Mouse (Mus musculus) CH12.LX (cell line): Measurements from ENCODE around the gene Wfdc21. TPM values are rescaled to one million over a fixed set of nuclear protein-coding genes. Genes with fewer than 3 reads are reported as not detected.

ENCODE experiments used
- DNase-seq: peaks from one replicate; pipeline ENCODE4 v3.0.0-alpha.2; 2013; ENCODE audit errors: extremely low read depth
- H3K27ac ChIP-seq: 2 replicates; pipeline ENCODE4 v1.5.1; 2012; ENCODE audit warnings: low read depth, mild to moderate bottlenecking, control low read depth, moderate library complexity; ENCODE audit not compliant: insufficient read depth
- H3K27me3 ChIP-seq: replicated peaks from 2 replicates; pipeline ENCODE3; 2012; ENCODE audit warnings: inconsistent platforms
- H3K36me3 ChIP-seq, 2 experiments: replicated peaks in 1 of 2; 2 replicates each; pipeline versions ENCODE3 to v1.6.1; 2012; ENCODE audit warnings: inconsistent platforms in 1 of 2, low read length in 1 of 2, mild to moderate bottlenecking in 1 of 2, mixed read lengths in 1 of 2, moderate library complexity in 1 of 2; ENCODE audit not compliant: control insufficient read depth in 1 of 2, insufficient read depth in 1 of 2
- H3K4me1 ChIP-seq, 2 experiments: 2 replicates each; pipeline ENCODE4 v1.6.1; 2012; ENCODE audit warnings: inconsistent platforms in 1 of 2, moderate library complexity in 1 of 2; ENCODE audit not compliant: insufficient read depth in 2 of 2, control insufficient read depth in 1 of 2
- H3K4me2 ChIP-seq: 2 replicates; pipeline ENCODE4 v1.6.1; 2012; ENCODE audit warnings: low read depth, mild to moderate bottlenecking, control low read depth; ENCODE audit not compliant: poor library complexity, insufficient read depth, severe bottlenecking
- H3K4me3 ChIP-seq, 3 experiments: fragments of 150-350 bp in 1 of 3; sonication (generic) in 1 of 3; replicated peaks in 1 of 3; 2 replicates each; pipeline versions ENCODE3 to v1.5.1; 2011 to 2012; ENCODE audit warnings: low read depth in 2 of 3, low read length in 2 of 3, mild to moderate bottlenecking in 2 of 3, moderate library complexity in 2 of 3, control low read depth in 1 of 3, improper control_type of control experiment in 1 of 3, inconsistent platforms in 1 of 3, mixed read lengths in 1 of 3; ENCODE audit not compliant: poor library complexity in 1 of 3
- H3K79me2 ChIP-seq: replicated peaks from 2 replicates; pipeline ENCODE4 v1.6.1; 2012; ENCODE audit warnings: mild to moderate bottlenecking, moderate library complexity; ENCODE audit not compliant: control insufficient read depth, poor library complexity, insufficient read depth, severe bottlenecking; ENCODE audit errors: extremely low read depth
- H3K9ac ChIP-seq: 2 replicates; pipeline ENCODE4 v1.6.1; 2012; ENCODE audit warnings: low read depth, mild to moderate bottlenecking, control low read depth, moderate library complexity; ENCODE audit not compliant: insufficient read depth
- H3K9me3 ChIP-seq: replicated peaks from 2 replicates; pipeline ENCODE3; 2012; ENCODE audit warnings: low read length, inconsistent platforms, mixed read lengths
- E2F4 ChIP-seq: IDR thresholded peaks from 2 replicates; pipeline ENCODE4 v1.6.1; 2011; ENCODE audit warnings: low read depth, low read length, improper control_type of control experiment; ENCODE audit not compliant: insufficient replicate concordance
- GABPA ChIP-seq: IDR thresholded peaks from 2 replicates; pipeline ENCODE4 v1.6.1; 2012; ENCODE audit warnings: low read depth, low read length, improper control_type of control experiment, inconsistent platforms; ENCODE audit not compliant: insufficient replicate concordance
- HCFC1 ChIP-seq: IDR thresholded peaks from 2 replicates; pipeline ENCODE4 v1.6.1; 2012; ENCODE audit warnings: low read depth, mild to moderate bottlenecking, inconsistent platforms, low read length, improper control_type of control experiment
- IRF4 ChIP-seq: IDR thresholded peaks from 2 replicates; pipeline ENCODE4 v1.6.1; 2014; ENCODE audit warnings: low read depth, mild to moderate bottlenecking, inconsistent platforms, low read length, improper control_type of control experiment
- JUN ChIP-seq: IDR thresholded peaks from 2 replicates; pipeline ENCODE4 v1.6.1; 2011; ENCODE audit warnings: low read depth, mild to moderate bottlenecking, low read length, improper control_type of control experiment, moderate library complexity; ENCODE audit not compliant: insufficient read depth
- JUND ChIP-seq: conservative IDR thresholded peaks from 2 replicates; pipeline ENCODE4 v1.6.1; 2011; ENCODE audit warnings: low read depth, low read length, improper control_type of control experiment
- KAT2A ChIP-seq: IDR thresholded peaks from 2 replicates; pipeline ENCODE4 v1.6.1; 2012; ENCODE audit warnings: low read length, improper control_type of control experiment, inconsistent platforms; ENCODE audit not compliant: insufficient replicate concordance
- MAX ChIP-seq: IDR thresholded peaks from 2 replicates; pipeline ENCODE4 v1.6.1; 2011; ENCODE audit warnings: low read length, improper control_type of control experiment
- MEF2A ChIP-seq: IDR thresholded peaks from 2 replicates; pipeline ENCODE4 v1.6.1; 2014; ENCODE audit warnings: low read depth, mild to moderate bottlenecking, inconsistent platforms, low read length, improper control_type of control experiment, borderline replicate concordance
- MXI1 ChIP-seq: IDR thresholded peaks from 2 replicates; pipeline ENCODE4 v1.6.1; 2011; ENCODE audit warnings: mild to moderate bottlenecking, low read depth, low read length, improper control_type of control experiment
- NRF1 ChIP-seq: IDR thresholded peaks from 2 replicates; pipeline ENCODE4 v1.6.1; 2014; ENCODE audit warnings: low read depth, mild to moderate bottlenecking, inconsistent platforms, low read length, improper control_type of control experiment, moderate library complexity
- POLR2A ChIP-seq: IDR thresholded peaks from 2 replicates; pipeline ENCODE4 v1.6.1; 2011; ENCODE audit warnings: low read depth, mild to moderate bottlenecking, improper control_type of control experiment, low read length
- POLR2AphosphoS2 ChIP-seq: IDR thresholded peaks from 2 replicates; pipeline ENCODE4 v1.6.1; 2011; ENCODE audit warnings: low read depth, low read length, improper control_type of control experiment
- RAD21 ChIP-seq: IDR thresholded peaks from 2 replicates; pipeline ENCODE4 v1.6.1; 2011; ENCODE audit warnings: low read depth, mild to moderate bottlenecking, low read length, improper control_type of control experiment, moderate library complexity
- RCOR1 ChIP-seq: conservative IDR thresholded peaks from 2 replicates; pipeline ENCODE4 v1.6.1; 2012; ENCODE audit warnings: low read depth, mild to moderate bottlenecking, inconsistent platforms, low read length, improper control_type of control experiment
- SMC3 ChIP-seq: IDR thresholded peaks from 2 replicates; pipeline ENCODE4 v1.6.1; 2011; ENCODE audit warnings: low read depth, low read length, improper control_type of control experiment
- TCF12 ChIP-seq: IDR thresholded peaks from 2 replicates; pipeline ENCODE4 v1.6.1; 2014; ENCODE audit warnings: low read depth, mild to moderate bottlenecking, inconsistent platforms, low read length, improper control_type of control experiment
- USF1 ChIP-seq: IDR thresholded peaks from 2 replicates; pipeline ENCODE4 v1.6.1; 2014; ENCODE audit warnings: low read depth, mild to moderate bottlenecking, inconsistent platforms, low read length, improper control_type of control experiment
- ZKSCAN1 ChIP-seq: IDR thresholded peaks from 2 replicates; pipeline ENCODE4 v1.6.1; 2012; ENCODE audit warnings: low read depth, inconsistent platforms, low read length, improper control_type of control experiment, borderline replicate concordance
- ZMIZ1 ChIP-seq: IDR thresholded peaks from 2 replicates; pipeline ENCODE4 v1.6.1; 2012; ENCODE audit warnings: low read depth, mild to moderate bottlenecking, inconsistent platforms, low read length, improper control_type of control experiment
- ZNF384 ChIP-seq: IDR thresholded peaks from 2 replicates; pipeline ENCODE4 v1.6.1; 2012; ENCODE audit warnings: low read depth, low read length, improper control_type of control experiment, inconsistent platforms
- dilution Hi-C: fragments of 300-500 bp; cut with MboI; formaldehyde crosslinking; loops from 2 replicates; pipeline ENCODE4 v1.14.3; 2020; ENCODE audit warnings: low sequenced_read_pairs; ENCODE audit not compliant: extremely low pct_unique_long_range_greater_than_20kb, extremely low pct_ligation_motif_present
- in situ Hi-C: fragments of 300-500 bp; cut with MboI; formaldehyde crosslinking; loops from 3 replicates; pipeline ENCODE4 v1.14.3; 2019; ENCODE audit warnings: low sequenced_read_pairs, low pct_ligation_motif_present, low pct_unique_long_range_greater_than_20kb, mixed read lengths
- polyA plus RNA-seq: library from polyadenylated mRNA; unstranded; fragments of >175 nt; gene quantifications from 2 replicates; pipeline ENCODE4 v1.2.1, GENCODE M21; 2012; ENCODE audit warnings: low read depth; ENCODE audit not compliant: insufficient read length
- total RNA-seq, 2 experiments: library from RNA; depleted of rRNA; stranded (reverse); fragments of 300-350 nt in 1 of 2; fragments of >200 nt in 1 of 2; gene quantifications; 2 replicates each; pipeline ENCODE4 v1.2.3; 2012 to 2014

The Wfdc21 gene
- total and polyA plus RNA-seq, 3 experiments: 1.6 to 14.7 (median 2.6) TPM

GRCm38 (mm10) chr11:83767306-83767705 lies 20.6 kb downstream of the Wfdc21 start:
- H3K4me3 ChIP-seq: no peak overlapping the region

DNA sequence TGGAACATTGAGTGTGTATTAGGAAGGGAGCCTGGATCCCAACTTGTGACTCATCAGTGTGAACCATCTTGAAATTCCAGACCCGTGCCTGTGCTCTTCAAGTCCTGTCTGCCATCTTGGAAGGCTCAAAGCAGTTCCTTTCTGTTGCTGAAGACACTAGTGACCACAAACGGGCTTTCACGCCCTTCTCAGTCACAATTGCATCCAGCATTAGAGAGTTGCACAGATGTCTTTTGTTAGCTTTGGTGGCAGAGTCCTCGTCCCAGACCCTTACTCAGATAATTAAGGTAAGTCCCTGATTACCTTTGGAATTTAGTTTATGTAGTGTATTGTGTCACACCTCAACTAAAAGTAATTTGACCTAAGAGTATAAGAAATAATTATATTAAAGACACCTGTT lies 22.2 kb downstream of the Wfdc21 start:
- no peak for DNase-seq
- dilution Hi-C loops: no loop called here
- H3K36me3 ChIP-seq: peaks cover 71 to 98% of the 10 kb centered on the region in 2 experiments
- no peaks in the 10 kb centered on the region for H3K79me2 ChIP-seq
- H3K27me3 ChIP-seq: no peaks in the 10 kb centered on the region
- no peak for TF ChIP-seq MEF2A
- TF ChIP-seq JUND: no peak
- TF ChIP-seq HCFC1: no peak
- no peak for TF ChIP-seq MAX
- TF ChIP-seq USF1: no peak
- no peak for TF ChIP-seq ZNF384
- no peak for TF ChIP-seq GABPA
- TF ChIP-seq NRF1: no peak
- no peak for TF ChIP-seq TCF12
- TF ChIP-seq POLR2A: no peak
- no peak for TF ChIP-seq MXI1
- no peak for TF ChIP-seq POLR2AphosphoS2
- TF ChIP-seq JUN: no peak
- no peak for TF ChIP-seq ZKSCAN1
- TF ChIP-seq RAD21: no peak
- TF ChIP-seq IRF4: no peak
- no peak for TF ChIP-seq RCOR1
- no peak for TF ChIP-seq ZMIZ1
- no peak for TF ChIP-seq E2F4
- no peaks in the 10 kb centered on the region for H3K9me3 ChIP-seq
- no peak overlapping the region for H3K9ac ChIP-seq
- in situ Hi-C loops: no loop called here
- no peak overlapping the region for H3K4me3 ChIP-seq
- peaks cover 0 to 9% of the 10 kb centered on the region in 2 experiments; a peak in 2 of 4 replicates for H3K4me1 ChIP-seq
- no peak overlapping the region for H3K27ac ChIP-seq
- no peak overlapping the region for H3K4me2 ChIP-seq

More at GRCm38 (mm10) chr11:83767306-83767705, 20.6 kb downstream of the Wfdc21 start:
- dilution Hi-C loops: no loop called here
- in situ Hi-C loops: no loop called here
- H3K79me2 ChIP-seq: no peaks in the 10 kb centered on the region
- peaks cover 75 to 98% of the 10 kb centered on the region in 2 experiments for H3K36me3 ChIP-seq
- no peaks in the 10 kb centered on the region for H3K9me3 ChIP-seq
- no peaks in the 10 kb centered on the region for H3K27me3 ChIP-seq
- H3K4me2 ChIP-seq: no peak overlapping the region
- no peak for DNase-seq
- peaks cover 0 to 9% of the 10 kb centered on the region in 2 experiments; a peak in 2 of 4 replicates for H3K4me1 ChIP-seq
- no peak overlapping the region for H3K9ac ChIP-seq
- H3K27ac ChIP-seq: no peak overlapping the region
- TF ChIP-seq KAT2A (no peak), SMC3 (no peak)
- TF ChIP-seq, all 38 proteins: peak for 0
